Mouse (Mus musculus) cortical plate, adult 2 months (tissue): ENCODE results near the gene Tctex1d1.

Experiments
- CTCF ChIP-seq: fragments of 200-500 bp; IDR thresholded peaks from 2 replicates; pipeline ENCODE4 v1.5.1; 2011; ENCODE audit warnings: mild to moderate bottlenecking, control low read depth, low read length; ENCODE audit not compliant: insufficient read depth; ENCODE audit errors: extremely low read depth
- POLR2A ChIP-seq: fragments of 200-500 bp; IDR thresholded peaks from 2 replicates; pipeline ENCODE4 v1.6.1; 2011; ENCODE audit warnings: mild to moderate bottlenecking, low read length, control low read depth; ENCODE audit not compliant: insufficient read depth; ENCODE audit errors: extremely low read depth

- TF ChIP-seq CTCF = no peak
- no peak for TF ChIP-seq POLR2A
Measured at GRCm38 (mm10) chr4:102955294-102955956, 23.0 kb upstream of the Tctex1d1 start.
